Mouse (Mus musculus): ENCODE data around the gene Tex14.

The Tex14 gene

GRCm38 (mm10) chr11:87595327-87595841 is 190.5 kb downstream of the Tex14 start:
- H3K9me3 ChIP-seq (ENCODE audit: low read length): no peaks in the 10 kb centered on the region
- peak overlapping the region; percentile 89 for H3K4me3 ChIP-seq (replicated peaks; ENCODE audit: low read length)
- peaks cover 68% of the 10 kb centered on the region for H3K4me1 ChIP-seq (replicated peaks; ENCODE audit: low read depth, low read length)
- H3K36me3 ChIP-seq (ENCODE audit: insufficient read depth, low read length): peaks cover 49% of the 10 kb centered on the region
- TF ChIP-seq CTCF (conservative IDR thresholded peaks at IDR 0.05; ENCODE audit: low read length) (no peak), NANOG (IDR thresholded peaks at IDR 0.05; ENCODE audit: borderline replicate concordance, low read length) (no peak), POU5F1 (IDR thresholded peaks at IDR 0.05; ENCODE audit: borderline replicate concordance, low read length) (no peak)
- no peaks in the 10 kb centered on the region for H3K27me3 ChIP-seq (ENCODE audit: insufficient read depth, low read length)

- TF ChIP-seq CTCF (conservative IDR thresholded peaks at IDR 0.05; ENCODE audit: low read length): no peak
- Histone ChIP-seq H3K36me3 (ENCODE audit: insufficient read depth, low read length) (peaks cover 55% of the 10 kb centered on the region), H3K27me3 (ENCODE audit: insufficient read depth, low read length) (no peaks in the 10 kb centered on the region), H3K4me3 (replicated peaks; ENCODE audit: low read length) (peak overlapping the region; percentile 89), H3K9me3 (ENCODE audit: low read length) (no peaks in the 10 kb centered on the region), H3K4me1 (replicated peaks; ENCODE audit: low read depth, low read length) (peaks cover 65% of the 10 kb centered on the region)
These were observed 191.1 kb downstream of the Tex14 start for GRCm38 (mm10) chr11:87595976-87596375.

- TF ChIP-seq POU5F1 (IDR thresholded peaks at IDR 0.05; ENCODE audit: borderline replicate concordance, low read length): no peak
- TF ChIP-seq NANOG (IDR thresholded peaks at IDR 0.05; ENCODE audit: borderline replicate concordance, low read length): no peak
- TF ChIP-seq CTCF (conservative IDR thresholded peaks at IDR 0.05; ENCODE audit: low read length): no peak
- Histone ChIP-seq H3K4me3 (replicated peaks; ENCODE audit: low read length) (peak overlapping the region; percentile 89), H3K36me3 (ENCODE audit: insufficient read depth, low read length) (peaks cover 60% of the 10 kb centered on the region), H3K9me3 (ENCODE audit: low read length) (no peaks in the 10 kb centered on the region), H3K4me1 (replicated peaks; ENCODE audit: low read depth, low read length) (peaks cover 65% of the 10 kb centered on the region), H3K27me3 (ENCODE audit: insufficient read depth, low read length) (no peaks in the 10 kb centered on the region)
These were observed 191.6 kb downstream of the Tex14 start for GRCm38 (mm10) chr11:87596492-87596891.

- 0 out of 2 replicates have a peak overlapping the region, but pooled peaks have one; percentile 89 for H3K4me3 ChIP-seq (replicated peaks; ENCODE audit: low read length)
- no peaks in the 10 kb centered on the region for H3K27me3 ChIP-seq (ENCODE audit: insufficient read depth, low read length)
- TF ChIP-seq CTCF (conservative IDR thresholded peaks at IDR 0.05; ENCODE audit: low read length) (no peak), NANOG (IDR thresholded peaks at IDR 0.05; ENCODE audit: borderline replicate concordance, low read length) (no peak), POU5F1 (IDR thresholded peaks at IDR 0.05; ENCODE audit: borderline replicate concordance, low read length) (no peak)
- H3K36me3 ChIP-seq (ENCODE audit: insufficient read depth, low read length): peaks cover 66% of the 10 kb centered on the region
- peaks cover 65% of the 10 kb centered on the region for H3K4me1 ChIP-seq (replicated peaks; ENCODE audit: low read depth, low read length)
- H3K9me3 ChIP-seq (ENCODE audit: low read length): no peaks in the 10 kb centered on the region
These were observed 192.2 kb downstream of the Tex14 start for GRCm38 (mm10) chr11:87597061-87597460.

- H3K4me3 ChIP-seq (replicated peaks; ENCODE audit: low read length): no peak overlapping the region
- TF ChIP-seq POU5F1 (IDR thresholded peaks at IDR 0.05; ENCODE audit: borderline replicate concordance, low read length): no peak
- no peak for TF ChIP-seq NANOG (IDR thresholded peaks at IDR 0.05; ENCODE audit: borderline replicate concordance, low read length)
- no peak for TF ChIP-seq CTCF (conservative IDR thresholded peaks at IDR 0.05; ENCODE audit: low read length)
These were observed 194.7 kb downstream of the Tex14 start for GRCm38 (mm10) chr11:87599395-87600089.

GRCm38 (mm10) chr11:87600322-87600853 is 195.5 kb downstream of the Tex14 start:
- H3K27me3 ChIP-seq (ENCODE audit: insufficient read depth, low read length): no peaks in the 10 kb centered on the region
- TF ChIP-seq CTCF (conservative IDR thresholded peaks at IDR 0.05; ENCODE audit: low read length): no peak
- no peak for TF ChIP-seq NANOG (IDR thresholded peaks at IDR 0.05; ENCODE audit: borderline replicate concordance, low read length)
- no peak for TF ChIP-seq POU5F1 (IDR thresholded peaks at IDR 0.05; ENCODE audit: borderline replicate concordance, low read length)

More at GRCm38 (mm10) chr11:87599395-87600089, 194.7 kb downstream of the Tex14 start:
- H3K27me3 ChIP-seq (ENCODE audit: insufficient read depth, low read length): no peaks in the 10 kb centered on the region
- H3K36me3 ChIP-seq (ENCODE audit: insufficient read depth, low read length): peaks cover 82% of the 10 kb centered on the region
- H3K9me3 ChIP-seq (ENCODE audit: low read length): no peaks in the 10 kb centered on the region
- peaks cover 43% of the 10 kb centered on the region for H3K4me1 ChIP-seq (replicated peaks; ENCODE audit: low read depth, low read length)

GRCm38 (mm10) chr11:87602234-87602633 is 197.4 kb downstream of the Tex14 start:
- Histone ChIP-seq H3K27me3 (ENCODE audit: insufficient read depth, low read length) (no peaks in the 10 kb centered on the region), H3K4me3 (replicated peaks; ENCODE audit: low read length) (no peak overlapping the region), H3K36me3 (ENCODE audit: insufficient read depth, low read length) (peaks cover 100% of the 10 kb centered on the region), H3K4me1 (replicated peaks; ENCODE audit: low read depth, low read length) (peaks cover 21% of the 10 kb centered on the region), H3K9me3 (ENCODE audit: low read length) (no peaks in the 10 kb centered on the region)
- TF ChIP-seq CTCF (conservative IDR thresholded peaks at IDR 0.05; ENCODE audit: low read length) (no peak), POU5F1 (IDR thresholded peaks at IDR 0.05; ENCODE audit: borderline replicate concordance, low read length) (no peak), NANOG (IDR thresholded peaks at IDR 0.05; ENCODE audit: borderline replicate concordance, low read length) (no peak)

More at GRCm38 (mm10) chr11:87600322-87600853, 195.5 kb downstream of the Tex14 start:
- Histone ChIP-seq H3K9me3 (ENCODE audit: low read length) (no peaks in the 10 kb centered on the region), H3K36me3 (ENCODE audit: insufficient read depth, low read length) (peaks cover 87% of the 10 kb centered on the region), H3K4me3 (replicated peaks; ENCODE audit: low read length) (no peak overlapping the region), H3K4me1 (replicated peaks; ENCODE audit: low read depth, low read length) (peaks cover 37% of the 10 kb centered on the region)

- TF ChIP-seq POU5F1 (IDR thresholded peaks at IDR 0.05; ENCODE audit: borderline replicate concordance, low read length): no peak
- no peak for TF ChIP-seq CTCF (conservative IDR thresholded peaks at IDR 0.05; ENCODE audit: low read length)
- no peak for TF ChIP-seq NANOG (IDR thresholded peaks at IDR 0.05; ENCODE audit: borderline replicate concordance, low read length)
- Histone ChIP-seq H3K4me3 (replicated peaks; ENCODE audit: low read length) (no peak overlapping the region), H3K27me3 (ENCODE audit: insufficient read depth, low read length) (no peaks in the 10 kb centered on the region)
These were observed 198.7 kb downstream of the Tex14 start for GRCm38 (mm10) chr11:87603571-87603970.

More at GRCm38 (mm10) chr11:87603571-87603970, 198.7 kb downstream of the Tex14 start:
- H3K4me1 ChIP-seq (replicated peaks; ENCODE audit: low read depth, low read length): peaks cover 17% of the 10 kb centered on the region
- H3K9me3 ChIP-seq (ENCODE audit: low read length): no peaks in the 10 kb centered on the region
- peaks cover 100% of the 10 kb centered on the region for H3K36me3 ChIP-seq (ENCODE audit: insufficient read depth, low read length)

All from E14TG2a.4 (cell line).